In the genomic region with DNA sequence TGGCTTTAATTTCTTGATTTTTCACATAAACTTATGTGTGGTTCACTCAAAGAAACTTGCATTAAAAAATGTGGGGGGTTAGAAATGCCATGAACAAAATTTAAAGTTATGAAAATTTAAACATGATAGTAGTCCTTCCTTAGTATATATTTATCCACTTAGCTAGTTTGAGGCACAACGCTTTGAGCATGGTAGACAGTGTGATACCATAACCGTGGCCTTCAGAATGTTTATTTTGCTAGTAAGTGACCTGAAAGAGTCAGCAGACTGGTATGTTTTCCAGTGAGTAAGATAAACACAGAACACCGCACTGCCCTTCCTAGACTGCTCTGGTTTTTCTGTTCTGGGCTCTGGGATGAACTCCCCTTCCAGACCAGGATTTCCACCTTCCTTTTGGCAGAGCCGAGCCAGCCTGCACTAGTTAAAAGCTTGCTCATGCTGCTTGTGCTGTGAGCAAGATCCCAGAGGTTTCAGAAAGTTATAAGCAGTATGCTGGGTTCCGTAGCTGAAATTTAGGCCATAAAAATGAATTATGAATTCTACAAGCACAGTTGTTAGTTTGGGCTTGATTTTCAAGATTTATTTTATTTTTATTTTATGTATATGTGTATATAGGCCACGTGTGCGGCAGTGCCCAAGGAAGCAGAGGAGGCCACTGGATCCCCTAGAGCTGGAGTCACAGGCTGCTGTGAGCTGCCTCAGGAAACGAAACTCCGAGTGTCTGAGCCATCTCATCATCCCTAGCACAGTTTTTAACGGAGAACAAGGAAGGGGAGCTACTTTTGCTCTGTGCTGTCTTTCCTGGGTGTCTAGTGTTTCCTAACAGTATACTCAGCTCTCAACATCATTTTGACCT, we compare ENCODE assay signal across 17 mouse cellular contexts. TPM values are rescaled to one million over a fixed set of nuclear protein-coding genes. Genes with fewer than 3 reads are reported as not detected.
DNase-seq lines count a peak whose midpoint lies in the region; ATAC-seq and TF ChIP-seq lines count a peak whose summit lies in the region.
"Had no signal": no experiment of that assay in that cellular context is flagged by ENCODE, and none has a peak within 500 bp of the region (broad histone marks: within the 10 kb centered on the region; RNA-seq: fewer than 3 reads in every experiment).

No protein-coding gene starts in this region.

- no peak for TF ChIP-seq POLR2A in kidney, adult 2 months (IDR thresholded peaks at IDR 0.05; ENCODE audit: low read depth, low read length)
- TF ChIP-seq POLR2A in embryonic fibroblast, embryonic 13.5 days (IDR thresholded peaks at IDR 0.05; ENCODE audit: low read depth, low read length) = no peak
- no peak for TF ChIP-seq POLR2A in cerebellum, adult 2 months (IDR thresholded peaks at IDR 0.05; ENCODE audit: borderline replicate concordance, insufficient read depth, low read length)

- no peak overlapping the region for H3K9ac ChIP-seq in kidney, embryonic 15.5 days
- H3K9ac ChIP-seq: liver, embryonic 12.5 days; midbrain, embryonic 13.5 days; neural tube, embryonic 12.5 days had no signal

- TF ChIP-seq CTCF in kidney, adult 2 months (conservative IDR thresholded peaks at IDR 0.05; ENCODE audit: insufficient read depth, insufficient read length, low read depth, low read length) = no peak
- TF ChIP-seq CTCF in embryonic fibroblast, embryonic 13.5 days (IDR thresholded peaks at IDR 0.05; ENCODE audit: borderline replicate concordance, insufficient read depth, low read length) = no peak
- no peak for TF ChIP-seq CTCF in cerebellum, adult 2 months (IDR thresholded peaks at IDR 0.05; ENCODE audit: borderline replicate concordance, insufficient read depth, low read depth, low read length)

- H3K27ac ChIP-seq in kidney, embryonic 15.5 days = no peak overlapping the region
- no peak overlapping the region for H3K27ac ChIP-seq in kidney, adult 2 months (ENCODE audit: insufficient read depth, low read depth, low read length)
- H3K27ac ChIP-seq in embryonic fibroblast, embryonic 13.5 days (ENCODE audit: insufficient read depth, low read length) = peak overlapping the region; percentile 84
- no peak overlapping the region for H3K27ac ChIP-seq in cerebellum, adult 2 months (ENCODE audit: insufficient read depth, low read length)
- H3K27ac ChIP-seq: layer of hippocampus, adult 2 months; liver, embryonic 12.5 days; midbrain, embryonic 13.5 days; neural tube, embryonic 12.5 days had no signal

- no peak for DNase-seq in kidney, adult 2 months
- DNase-seq in 3T3-L1 (ENCODE audit: low read depth, low spot score) = peak; percentile 91
- DNase-seq in adipocyte (ENCODE audit: low spot score) = peak; percentile 18
- DNase-seq in right cerebral cortex, postnatal 36 days (ENCODE audit: low spot score in 2 of 2) = no peak
- no peak for DNase-seq in cerebellum, adult 2 months
- DNase-seq: cerebellum, adult 18-20 months; heart, adult 18-20 months; heart, postnatal 4 days; lung, postnatal 14 days; thymus, postnatal 14 days had no signal

- H3K9me3 ChIP-seq in kidney, embryonic 15.5 days (replicated peaks) = no peaks in the 10 kb centered on the region
- H3K9me3 ChIP-seq: liver, embryonic 12.5 days; midbrain, embryonic 13.5 days; neural tube, embryonic 12.5 days had no signal

- H3K4me1 ChIP-seq in kidney, embryonic 15.5 days = no peaks in the 10 kb centered on the region
- H3K4me1 ChIP-seq in kidney, adult 2 months (ENCODE audit: control insufficient read depth, insufficient read depth, low read length) = no peaks in the 10 kb centered on the region
- H3K4me1 ChIP-seq in embryonic fibroblast, embryonic 13.5 days (ENCODE audit: control insufficient read depth, insufficient read depth, low read length) = peaks cover 10% of the 10 kb centered on the region
- no peaks in the 10 kb centered on the region for H3K4me1 ChIP-seq in cerebellum, adult 2 months (ENCODE audit: control insufficient read depth, insufficient read depth, low read length)
- H3K4me1 ChIP-seq: liver, embryonic 12.5 days; midbrain, embryonic 13.5 days; neural tube, embryonic 12.5 days had no signal

- H3K4me2 ChIP-seq in kidney, embryonic 15.5 days = no peak overlapping the region
- H3K4me2 ChIP-seq: liver, embryonic 12.5 days; midbrain, embryonic 13.5 days; neural tube, embryonic 12.5 days had no signal

- no peak overlapping the region for H3K4me3 ChIP-seq in kidney, embryonic 15.5 days (replicated peaks)
- no peak overlapping the region for H3K4me3 ChIP-seq in kidney, adult 2 months (ENCODE audit: insufficient read depth, low read depth, low read length)
- H3K4me3 ChIP-seq in embryonic fibroblast, embryonic 13.5 days (ENCODE audit: insufficient read depth, low read length) = no peak overlapping the region
- H3K4me3 ChIP-seq in cerebellum, adult 2 months (replicated peaks; ENCODE audit: insufficient read depth, low read depth, low read length) = no peak overlapping the region
- H3K4me3 ChIP-seq: layer of hippocampus, adult 2 months; liver, embryonic 12.5 days; midbrain, embryonic 13.5 days; neural tube, embryonic 12.5 days had no signal

- no peaks in the 10 kb centered on the region for H3K36me3 ChIP-seq in kidney, embryonic 15.5 days
- no peaks in the 10 kb centered on the region for H3K36me3 ChIP-seq in kidney, adult 2 months (ENCODE audit: control insufficient read depth, insufficient read depth, low read length)
- H3K36me3 ChIP-seq: liver, embryonic 12.5 days; midbrain, embryonic 13.5 days; neural tube, embryonic 12.5 days had no signal

- 25% methylated on average over 10 of the region's 10 CpGs for WGBS in kidney, embryonic 15.5 days
- WGBS in kidney, adult 2 months = 44% methylated on average over 10 of the region's 10 CpGs
- 83% methylated on average over 10 of the region's 10 CpGs for WGBS in cerebellum, adult 2 months

- peak; percentile 73 for ATAC-seq in kidney, embryonic 15.5 days (replicated peaks; ENCODE audit: low FRiP score)
- ATAC-seq: inflammation-experienced regulatory T-cells, adult 6 months; liver, embryonic 12.5 days; midbrain, embryonic 13.5 days had no signal

- H3K27me3 ChIP-seq in kidney, embryonic 15.5 days = no peaks in the 10 kb centered on the region
- no peaks in the 10 kb centered on the region for H3K27me3 ChIP-seq in kidney, adult 2 months (replicated peaks; ENCODE audit: control insufficient read depth, insufficient read depth, low read length)
- H3K27me3 ChIP-seq in cerebellum, adult 2 months (ENCODE audit: control insufficient read depth, insufficient read depth, low read length) = no peaks in the 10 kb centered on the region
- H3K27me3 ChIP-seq: liver, embryonic 12.5 days; midbrain, embryonic 13.5 days; neural tube, embryonic 12.5 days had no signal

RNA-seq across cellular contexts. Expression of a gene that starts 21.5 kb away (rescaled TPM):
- 32.9 and 34.2 TPM in 2 replicates for polyA plus RNA-seq in kidney, embryonic 15.5 days (2015; fragmentation: Nextera tagmentation; extraction: Ambion mirVana)
- 14.6 and 18.5 TPM in 2 replicates for polyA plus RNA-seq in kidney, adult 2 months (2012; rRNA removed)
- 7.2 and 11.2 TPM in 2 replicates for polyA plus RNA-seq in embryonic fibroblast, embryonic 13.5 days (2011; ENCODE audit: insufficient read length, low read depth, missing spikeins)
- polyA plus RNA-seq in cerebellum, adult 2 months (2012; rRNA removed) = 19.4 and 23.4 TPM in 2 replicates
- polyA plus RNA-seq: inflammation-experienced regulatory T-cells, adult 6 months had no signal

Comparison
In these comparisons a context has a peak if more than half of its experiments do, and no peak if none do; other contexts are left out.
1. DNase-seq: peak in 3T3-L1 (single experiment) and adipocyte (single experiment); none in kidney, adult 2 months (single experiment), right cerebral cortex, postnatal 36 days (0 of 2) and cerebellum, adult 2 months (0 of 2).